Comparison of ENCODE assay signal across 18 mouse cellular contexts in the genomic region with DNA sequence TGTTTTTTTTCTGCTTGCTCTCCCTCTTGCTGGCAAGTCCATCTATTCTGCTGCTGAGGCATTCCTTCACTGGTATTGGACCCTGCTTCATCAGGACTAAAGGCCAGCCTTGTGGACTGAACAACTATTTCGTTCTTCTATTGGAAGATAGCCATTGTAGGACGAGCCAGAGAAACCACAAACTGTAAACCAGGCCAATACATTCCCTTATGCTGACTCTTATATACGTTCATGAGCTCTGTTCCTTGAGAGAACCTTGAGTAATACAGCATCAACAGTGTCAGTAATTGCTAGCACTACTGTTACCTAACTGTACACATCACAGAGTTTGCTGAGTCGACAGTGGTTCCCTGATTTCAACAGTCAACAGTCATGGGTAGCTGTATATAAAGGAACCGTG. TPM values are rescaled to one million over a fixed set of nuclear protein-coding genes. Genes with fewer than 3 reads are reported as not detected.
"Had no signal": no experiment of that assay in that cellular context is flagged by ENCODE, and none has a peak within 500 bp of the region (broad histone marks: within the 10 kb centered on the region; RNA-seq: fewer than 3 reads in every experiment).

No protein-coding gene starts in this region.

- H3K4me3 ChIP-seq: liver, embryonic 13.5 days; midbrain, embryonic 12.5 days; midbrain, embryonic 15.5 days; neural tube, embryonic 12.5 days; neural tube, embryonic 15.5 days had no signal

- H3K27me3 ChIP-seq: liver, embryonic 13.5 days; midbrain, embryonic 12.5 days; midbrain, embryonic 15.5 days; neural tube, embryonic 12.5 days; neural tube, embryonic 15.5 days had no signal

- H3K4me1 ChIP-seq: liver, embryonic 13.5 days; midbrain, embryonic 12.5 days; midbrain, embryonic 15.5 days; neural tube, embryonic 12.5 days; neural tube, embryonic 15.5 days had no signal

- DNase-seq: kidney, postnatal 14 days; kidney, postnatal 4 days; layer of hippocampus, adult 9-11 months; liver, embryonic 13.5 days; lung, adult 2 months; lung, postnatal 14 days; lung, postnatal 4 days; right cerebral cortex, adult 18-20 months; right cerebral cortex, postnatal 14 days; right cerebral cortex, postnatal 4 days; thymus, adult 18-20 months; thymus, postnatal 36 days had no signal

- H3K27ac ChIP-seq: liver, embryonic 13.5 days; midbrain, embryonic 12.5 days; midbrain, embryonic 15.5 days; neural tube, embryonic 12.5 days; neural tube, embryonic 15.5 days; stomach, postnatal 0 days had no signal

- H3K36me3 ChIP-seq: midbrain, embryonic 12.5 days; midbrain, embryonic 15.5 days; neural tube, embryonic 12.5 days; neural tube, embryonic 15.5 days had no signal

RNA-seq across cellular contexts. Expression of gene Colq, which starts 22.5 kb away (rescaled TPM):
- polyA plus RNA-seq: midbrain, embryonic 15.5 days had no signal

RNA-seq across cellular contexts. Expression of gene Gm49387, which starts 27.0 kb away (rescaled TPM):
- polyA plus RNA-seq: lung, adult 2 months; urinary bladder, adult 2 months had no signal
